Comparison of ENCODE assay signal across 9 mouse cellular contexts in genomic region chr11:11974591-11975255, GRCm38 (mm10).
A peak's percentile ranks its signal among the peaks of the same experiment; 100 is the strongest.
DNase-seq lines count a peak whose midpoint lies in the region; ATAC-seq and TF ChIP-seq lines count a peak whose summit lies in the region.
"Had no signal": no experiment of that assay in that cellular context is flagged by ENCODE, and none has a peak within 500 bp of the region (broad histone marks: within the 10 kb centered on the region; RNA-seq: fewer than 3 reads in every experiment).

No protein-coding gene starts in this region.

- DNase-seq in heart, adult 11 months: peak; percentile 89
- no peak for DNase-seq in heart, postnatal 36 days
- peak; percentile 83 for DNase-seq in CD4-positive, CD25-positive, alpha-beta regulatory T cell, adult 2 months (ENCODE audit: low read depth, low spot score)
- peak in 1 of 2 experiments; percentile 28 for DNase-seq in cerebellum, adult 2 months
- DNase-seq in left cerebral cortex, postnatal 25 days (ENCODE audit: low spot score in 2 of 2): peak; percentile 18 to 56
- DNase-seq in gastrocnemius, adult 18-20 months (ENCODE audit: low spot score): no peak

- peak; percentile 71 for ATAC-seq in hindbrain, embryonic 13.5 days (ENCODE audit: low FRiP score)
- ATAC-seq in neural tube, embryonic 13.5 days (ENCODE audit: low read depth): peak; percentile 79

- intact Hi-C loops in heart, postnatal 36 days (cut with DNase I): loop anchor here (1.0 to 10.0 kb wide), 4 partner anchors 162 to 510 kb away; partner anchors contain the start of genes Spata48 and Zpbp
- intact Hi-C loops in left cerebral cortex, postnatal 25 days (cut with DNase I): loop anchor here (5.0 kb wide), 1 partner anchor 318 kb away; no protein-coding TSS in a partner anchor

- no peak overlapping the region for H3K4me2 ChIP-seq in hindbrain, embryonic 13.5 days
- H3K4me2 ChIP-seq in neural tube, embryonic 13.5 days: no peak overlapping the region

- no peak overlapping the region for H3K9ac ChIP-seq in hindbrain, embryonic 13.5 days
- no peak overlapping the region for H3K9ac ChIP-seq in neural tube, embryonic 13.5 days

- H3K36me3 ChIP-seq in hindbrain, embryonic 13.5 days: peaks cover 11% of the 10 kb centered on the region; the same call in 1 of the 2 replicates
- peaks cover 8% of the 10 kb centered on the region; the same call in 1 of the 2 replicates for H3K36me3 ChIP-seq in neural tube, embryonic 13.5 days

- no peaks in the 10 kb centered on the region for H3K4me1 ChIP-seq in cerebellum, adult 2 months (ENCODE audit: control insufficient read depth, insufficient read depth, low read length)
- H3K4me1 ChIP-seq in hindbrain, embryonic 13.5 days (replicated peaks): 0 out of 2 replicates have a peak, but pooled peaks cover 3% of the 10 kb centered on the region
- H3K4me1 ChIP-seq in neural tube, embryonic 13.5 days (replicated peaks): no peaks in the 10 kb centered on the region

- H3K9me3 ChIP-seq in hindbrain, embryonic 13.5 days: no peaks in the 10 kb centered on the region
- 0 out of 2 replicates have a peak, but pooled peaks cover 5% of the 10 kb centered on the region for H3K9me3 ChIP-seq in neural tube, embryonic 13.5 days

- H3K4me3 ChIP-seq in cerebellum, adult 2 months (replicated peaks; ENCODE audit: insufficient read depth, low read depth, low read length): no peak overlapping the region
- H3K4me3 ChIP-seq in hindbrain, embryonic 13.5 days: no peak overlapping the region
- no peak overlapping the region for H3K4me3 ChIP-seq in neural tube, embryonic 13.5 days

- TF ChIP-seq CTCF in cerebellum, adult 2 months (IDR thresholded peaks at IDR 0.05; ENCODE audit: borderline replicate concordance, insufficient read depth, low read depth, low read length): peak; percentile 54

- no peaks in the 10 kb centered on the region for H3K27me3 ChIP-seq in cerebellum, adult 2 months (ENCODE audit: control insufficient read depth, insufficient read depth, low read length)
- no peaks in the 10 kb centered on the region for H3K27me3 ChIP-seq in hindbrain, embryonic 13.5 days
- H3K27me3 ChIP-seq in neural tube, embryonic 13.5 days: no peaks in the 10 kb centered on the region

- no peak overlapping the region for H3K27ac ChIP-seq in cerebellum, adult 2 months (ENCODE audit: insufficient read depth, low read length)
- no peak overlapping the region for H3K27ac ChIP-seq in hindbrain, embryonic 13.5 days
- H3K27ac ChIP-seq in neural tube, embryonic 13.5 days (replicated peaks): no peak overlapping the region
- H3K27ac ChIP-seq: macrophage had no signal

- WGBS in cerebellum, adult 2 months: 36% methylated on average over 10 of the region's 10 CpGs
- 47% methylated on average over 10 of the region's 10 CpGs for WGBS in hindbrain, embryonic 13.5 days
- WGBS in neural tube, embryonic 13.5 days: 51% methylated on average over 10 of the region's 10 CpGs

- TF ChIP-seq POLR2A in cerebellum, adult 2 months (IDR thresholded peaks at IDR 0.05; ENCODE audit: borderline replicate concordance, insufficient read depth, low read length): no peak

Comparison
In these comparisons a context has a peak if more than half of its experiments do, and no peak if none do; other contexts are left out.
1. DNase-seq: peak in heart, adult 11 months (single experiment), CD4-positive, CD25-positive, alpha-beta regulatory T cell, adult 2 months (single experiment) and left cerebral cortex, postnatal 25 days (2 of 2); none in heart, postnatal 36 days (0 of 2) and gastrocnemius, adult 18-20 months (single experiment).